Mouse (Mus musculus) left cerebral cortex, postnatal 36 days (tissue): Measurements from ENCODE around the gene Smco1. TPM values are rescaled to one million over a fixed set of nuclear protein-coding genes. Genes with fewer than 3 reads are reported as not detected.

Experiments
- DNase-seq, 2 experiments: peaks; one replicate each; pipeline ENCODE4 v3.0.0; 2021 to 2022; ENCODE audit warnings: low spot score in 2 of 2, mixed read lengths in 1 of 2
- intact Hi-C: fragments of 180-260 bp; cut with DNase I; formaldehyde crosslinking; loops from one replicate; pipeline ENCODE4 v1.15.1; 2025
- microRNA-seq: library from miRNA; unstranded; fragments of <30 nt; microRNA quantifications from one replicate; pipeline ENCODE4 v1.2.0, GENCODE M21; 2022
- total RNA-seq, 2 experiments: library from RNA; stranded (reverse); gene quantifications; 2 replicates each; pipeline ENCODE4 v1.2.3; 2021

The Smco1 gene
- total RNA-seq, 2 experiments from 2014 or later: not detected

DNA sequence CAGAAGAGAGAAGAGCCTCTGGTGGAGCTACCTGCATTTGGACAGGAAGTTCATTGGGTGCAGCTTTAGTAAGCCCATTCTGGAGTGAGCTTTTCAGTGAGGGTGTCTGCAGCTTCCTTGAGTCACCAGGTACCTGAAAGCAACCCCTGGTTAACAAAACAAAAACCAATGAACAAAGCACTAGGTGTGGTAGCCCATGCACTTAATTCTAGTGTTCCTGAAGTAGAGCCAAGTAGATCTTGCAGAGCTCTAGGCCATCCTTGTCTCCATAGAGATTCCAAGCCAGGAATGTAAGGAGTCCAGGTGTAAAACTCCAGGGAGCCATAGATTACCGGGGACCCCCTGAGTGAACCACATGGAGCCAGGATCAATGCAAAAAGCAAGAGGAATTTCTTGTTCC lies 31.8 kb downstream of the Smco1 start:
- intact Hi-C loops: no loop called here
- DNase-seq: no peak

DNA sequence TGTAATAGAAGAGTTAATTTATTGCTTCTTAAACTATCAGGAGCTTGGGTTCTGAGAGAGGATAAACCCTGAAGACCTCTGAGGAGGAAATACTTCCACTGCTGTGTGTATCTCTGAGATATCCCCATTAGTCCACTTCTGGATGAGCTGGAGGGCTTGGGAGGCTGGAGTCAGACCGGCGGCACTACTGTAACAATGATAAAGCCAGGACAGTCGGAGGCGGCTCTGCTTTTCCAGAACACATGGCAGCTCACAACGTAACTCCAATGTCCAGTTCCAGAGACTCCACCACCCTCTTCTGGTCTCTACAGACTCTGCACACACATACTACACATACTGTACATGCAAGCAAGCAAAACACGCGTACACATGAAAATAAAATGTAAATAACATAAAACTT lies 32.6 kb downstream of the Smco1 start:
- intact Hi-C loops: no loop called here
- no peak for DNase-seq

DNA sequence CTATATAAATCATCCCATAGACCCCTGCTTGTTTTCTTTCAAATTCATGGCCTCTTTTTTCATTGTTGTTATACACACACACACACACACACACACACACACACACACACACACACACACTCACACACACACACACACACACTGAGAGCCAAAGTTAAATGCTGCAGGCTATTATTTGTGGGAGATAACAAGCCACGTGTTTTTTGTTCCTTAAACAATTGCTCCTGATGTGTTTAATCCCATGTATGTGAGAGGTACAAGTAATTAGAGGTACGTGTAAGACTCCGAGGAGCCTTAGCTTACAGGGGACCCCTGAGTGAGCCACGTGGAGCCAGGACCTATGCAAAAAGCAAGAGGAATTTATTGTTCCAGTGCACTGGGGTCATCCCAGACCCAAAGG lies 40.7 kb downstream of the Smco1 start:
- intact Hi-C loops: no loop called here
- no peak for DNase-seq

DNA sequence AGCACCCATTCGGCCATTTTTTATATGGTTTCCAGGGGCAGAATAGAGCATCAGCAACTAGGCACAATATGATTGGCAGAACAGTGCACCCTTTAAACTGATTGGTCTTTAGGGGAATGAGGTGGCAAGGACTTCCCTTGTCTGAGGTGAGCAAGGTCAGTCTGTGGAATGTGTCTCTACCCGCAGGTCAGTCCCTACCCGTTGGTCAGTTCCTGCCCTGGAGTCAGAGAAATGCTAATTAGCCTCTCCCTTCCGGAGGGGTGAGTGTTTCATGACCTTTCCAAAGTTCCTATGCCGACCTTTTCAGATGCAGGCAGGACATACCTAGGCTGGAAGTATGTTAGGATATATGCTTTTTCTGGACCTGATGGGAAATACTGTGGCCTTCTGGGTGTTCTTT lies 41.1 kb downstream of the Smco1 start:
- intact Hi-C loops: no loop called here
- DNase-seq: no peak

DNA sequence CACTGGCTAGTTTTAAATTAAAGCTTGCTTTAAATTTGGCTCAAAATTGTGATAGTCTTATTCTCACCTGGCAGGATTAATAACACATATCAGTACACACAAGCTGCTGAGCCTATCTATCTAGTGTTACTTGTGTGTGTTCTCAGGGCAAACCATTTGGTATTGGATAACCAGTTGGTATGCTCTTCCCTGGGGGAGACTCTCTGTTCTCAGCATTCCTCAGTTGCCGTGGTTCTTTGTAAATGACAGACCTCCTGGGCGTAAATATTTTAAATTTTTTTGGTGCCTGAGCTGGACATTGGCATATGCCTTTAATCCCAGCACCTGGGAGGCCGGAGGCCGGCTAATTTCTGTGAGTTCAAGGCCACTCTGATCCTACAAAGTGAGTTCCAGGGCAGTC lies 41.6 kb downstream of the Smco1 start:
- intact Hi-C loops: no loop called here
- no peak for DNase-seq

- intact Hi-C loops: no loop called here
- no peak for DNase-seq
Observed at GRCm38 (mm10) chr16:32316601-32317000, 45.3 kb downstream of the Smco1 start.

- intact Hi-C loops: no loop called here
Observed at GRCm38 (mm10) chr16:32323953-32324352, 52.7 kb downstream of the Smco1 start.

More at GRCm38 (mm10) chr16:32323953-32324352, 52.7 kb downstream of the Smco1 start:
- DNase-seq: no peak

Small RNA genes lying within 50 kb of the gene (microRNA-seq; reads per million reads assigned to microRNA genes)
- gene Mir1946a: not detected

Other genes starting within 250 kb of the Smco1 start
- 10 to 100 TPM; 24.1 to 25.3 TPM for gene Pak2, start 192.1 kb upstream of the Smco1 start, total RNA-seq
- 10 to 100 TPM; 25.8 to 27.8 TPM for gene Pigx, start 171.7 kb upstream of the Smco1 start, total RNA-seq
- gene Cep19, start 171.7 kb upstream of the Smco1 start, total RNA-seq: 10 to 100 TPM; 71.0 to 72.1 TPM
- 1 to 10 TPM; 7.5 to 9.2 TPM for gene Nrros, start 105.9 kb upstream of the Smco1 start, total RNA-seq
- gene Bex6, start 91.6 kb upstream of the Smco1 start, total RNA-seq: not detected
- 10 to 100 TPM; 48.7 to 49.2 TPM for gene Fbxo45, start 24.3 kb upstream of the Smco1 start, total RNA-seq
- gene Wdr53, start 24.2 kb upstream of the Smco1 start, total RNA-seq: 10 to 100 TPM; 12.2 to 14.4 TPM
- 10 to 100 TPM; 24.8 to 29.8 TPM for gene Rnf168, start 6.0 kb downstream of the Smco1 start, total RNA-seq
- gene Ubxn7, start 60.8 kb downstream of the Smco1 start, total RNA-seq: 10 to 100 TPM; 47.4 to 57.4 TPM
- not detected for gene Tm4sf19, start 129.0 kb downstream of the Smco1 start, total RNA-seq
- 10 to 100 TPM; 14.6 TPM for gene Tctex1d2, start 148.2 kb downstream of the Smco1 start, total RNA-seq
- 10 to 100 TPM; 44.1 to 44.6 TPM for gene Pcyt1a, start 159.5 kb downstream of the Smco1 start, total RNA-seq
- not detected for gene Slc51a, start 216.4 kb downstream of the Smco1 start, total RNA-seq
- not detected for gene Zdhhc19, start 224.8 kb downstream of the Smco1 start, total RNA-seq